Mouse (Mus musculus) cerebellum, adult 8-10 months (tissue): ENCODE results near the gene Tmem213.

ENCODE experiments used
- DNase-seq: peaks from one replicate; pipeline ENCODE4 v3.0.0; 2022

Gene Tmem213

GRCm38 (mm10) chr6:38159576-38159975 is 50.5 kb downstream of the Tmem213 start:
- no peak for DNase-seq

- peak; percentile 92 for DNase-seq
Observed at GRCm38 (mm10) chr6:38160102-38160501, 51.0 kb downstream of the Tmem213 start.

- no peak for DNase-seq
Observed at GRCm38 (mm10) chr6:38160556-38160955, 51.5 kb downstream of the Tmem213 start.

GRCm38 (mm10) chr6:38162825-38163504 is 53.9 kb downstream of the Tmem213 start:
- no peak for DNase-seq

- no peak for DNase-seq
Observed at GRCm38 (mm10) chr6:38164705-38165104, 55.6 kb downstream of the Tmem213 start.

GRCm38 (mm10) chr6:38165385-38165784 is 56.3 kb downstream of the Tmem213 start:
- no peak for DNase-seq
